Mouse (Mus musculus): Measurements from ENCODE around the gene Erp44. TPM values are rescaled to one million over a fixed set of nuclear protein-coding genes. Genes with fewer than 3 reads are reported as not detected.
A peak's percentile ranks its signal among the peaks of the same experiment; 100 is the strongest.

Gene Erp44
- polyA plus RNA-seq, 1 experiment from 2014 or later = 66.0 TPM

- ATAC-seq = peak; percentile 99
These were observed 35.5 kb upstream of the Erp44 start for GRCm38 (mm10) chr4:48314814-48315213.

GRCm38 (mm10) chr4:48287086-48287757 lies 7.9 kb upstream of the Erp44 start:
- Histone ChIP-seq H3K4me2 (ENCODE audit: low read depth, low read length) (no peak overlapping the region), H3K27ac (ENCODE audit: low read depth) (no peak overlapping the region), H3K4me1 (ENCODE audit: insufficient read depth) (no peaks in the 10 kb centered on the region), H3K9me3 (ENCODE audit: low read length) (no peaks in the 10 kb centered on the region), H3K36me3 (replicated peaks; ENCODE audit: insufficient read depth, low read length) (no peaks in the 10 kb centered on the region), H3K9ac (replicated peaks) (no peak overlapping the region), H3K4me3 (ENCODE audit: low read depth, low read length) (no peak overlapping the region), H3K27me3 (ENCODE audit: insufficient read depth, low read length) (no peaks in the 10 kb centered on the region)
- DNase-seq (no peak), ATAC-seq (no peak)
- WGBS (ENCODE audit: insufficient replicate concordance) = 78% methylated on average over 5 of the region's 5 CpGs
- TF ChIP-seq EP300 (IDR thresholded peaks at IDR 0.05; ENCODE audit: low read depth) = no peak
- no peak for TF ChIP-seq CTCF (IDR thresholded peaks at IDR 0.05; ENCODE audit: low read depth)

More at GRCm38 (mm10) chr4:48314814-48315213, 35.5 kb upstream of the Erp44 start:
- 60% methylated on average over 3 of the region's 3 CpGs for WGBS (ENCODE audit: insufficient replicate concordance)
- TF ChIP-seq CTCF (IDR thresholded peaks at IDR 0.05; ENCODE audit: low read depth) = no peak
- peak; percentile 82 for TF ChIP-seq EP300 (IDR thresholded peaks at IDR 0.05; ENCODE audit: low read depth)
- H3K4me2 ChIP-seq (ENCODE audit: low read depth, low read length) = no peak overlapping the region
- H3K9ac ChIP-seq (replicated peaks) = no peak overlapping the region
- no peaks in the 10 kb centered on the region for H3K9me3 ChIP-seq (ENCODE audit: low read length)
- DNase-seq = peak; percentile 41
- H3K27ac ChIP-seq (ENCODE audit: low read depth) = peak overlapping the region; percentile 88
- H3K4me3 ChIP-seq (ENCODE audit: low read depth, low read length) = no peak overlapping the region
- no peaks in the 10 kb centered on the region for H3K27me3 ChIP-seq (ENCODE audit: insufficient read depth, low read length)
- H3K36me3 ChIP-seq (replicated peaks; ENCODE audit: insufficient read depth, low read length) = no peaks in the 10 kb centered on the region
- H3K4me1 ChIP-seq (ENCODE audit: insufficient read depth) = no peaks in the 10 kb centered on the region; the same call in 1 of the 2 replicates

GRCm38 (mm10) chr4:48281121-48281520 lies 1.8 kb upstream of the Erp44 start:
- ATAC-seq (no peak), DNase-seq (no peak)
- TF ChIP-seq EP300 (IDR thresholded peaks at IDR 0.05; ENCODE audit: low read depth) (no peak), CTCF (IDR thresholded peaks at IDR 0.05; ENCODE audit: low read depth) (no peak)
- H3K4me2 ChIP-seq (ENCODE audit: low read depth, low read length) = no peak overlapping the region
- H3K4me3 ChIP-seq (ENCODE audit: low read depth, low read length) = no peak overlapping the region
- no peak overlapping the region for H3K9ac ChIP-seq (replicated peaks)
- H3K4me1 ChIP-seq (ENCODE audit: insufficient read depth) = peaks cover 11% of the 10 kb centered on the region
- no peak overlapping the region for H3K27ac ChIP-seq (ENCODE audit: low read depth)
- H3K27me3 ChIP-seq (ENCODE audit: insufficient read depth, low read length) = no peaks in the 10 kb centered on the region
- no peaks in the 10 kb centered on the region for H3K9me3 ChIP-seq (ENCODE audit: low read length)
- no peaks in the 10 kb centered on the region for H3K36me3 ChIP-seq (replicated peaks; ENCODE audit: insufficient read depth, low read length)
- 86% methylated on average over 1 of the region's 1 CpGs for WGBS (ENCODE audit: insufficient replicate concordance)

- ATAC-seq (peak; percentile 7), DNase-seq (no peak)
- Histone ChIP-seq H3K9me3 (ENCODE audit: low read length) (no peaks in the 10 kb centered on the region), H3K27me3 (ENCODE audit: insufficient read depth, low read length) (no peaks in the 10 kb centered on the region), H3K4me2 (ENCODE audit: low read depth, low read length) (peak overlapping the region; percentile 76), H3K9ac (replicated peaks) (peak overlapping the region; percentile 89), H3K4me3 (ENCODE audit: low read depth, low read length) (peak overlapping the region; percentile 85), H3K4me1 (ENCODE audit: insufficient read depth) (peaks cover 14% of the 10 kb centered on the region), H3K36me3 (replicated peaks; ENCODE audit: insufficient read depth, low read length) (no peaks in the 10 kb centered on the region), H3K27ac (ENCODE audit: low read depth) (peak overlapping the region; percentile 84)
- no peak for TF ChIP-seq EP300 (IDR thresholded peaks at IDR 0.05; ENCODE audit: low read depth)
- TF ChIP-seq CTCF (IDR thresholded peaks at IDR 0.05; ENCODE audit: low read depth) = no peak
- WGBS (ENCODE audit: insufficient replicate concordance) = under 1% methylated on average over 34 of the region's 34 CpGs
These were observed 431 bp downstream of the Erp44 start for GRCm38 (mm10) chr4:48278757-48279497.

- Histone ChIP-seq H3K36me3 (replicated peaks; ENCODE audit: insufficient read depth, low read length) (no peaks in the 10 kb centered on the region), H3K9me3 (ENCODE audit: low read length) (no peaks in the 10 kb centered on the region), H3K27me3 (ENCODE audit: insufficient read depth, low read length) (no peaks in the 10 kb centered on the region), H3K4me1 (ENCODE audit: insufficient read depth) (peaks cover 17% of the 10 kb centered on the region), H3K9ac (replicated peaks) (no peak overlapping the region), H3K4me3 (ENCODE audit: low read depth, low read length) (no peak overlapping the region), H3K4me2 (ENCODE audit: low read depth, low read length) (no peak overlapping the region), H3K27ac (ENCODE audit: low read depth) (no peak overlapping the region)
- DNase-seq (no peak), ATAC-seq (no peak)
- TF ChIP-seq CTCF (IDR thresholded peaks at IDR 0.05; ENCODE audit: low read depth) (no peak), EP300 (IDR thresholded peaks at IDR 0.05; ENCODE audit: low read depth) (no peak)
- 75% methylated on average over 3 of the region's 3 CpGs for WGBS (ENCODE audit: insufficient replicate concordance)
These were observed 2.3 kb downstream of the Erp44 start for GRCm38 (mm10) chr4:48277011-48277410.

GRCm38 (mm10) chr4:48275736-48276135 lies 3.6 kb downstream of the Erp44 start:
- WGBS (ENCODE audit: insufficient replicate concordance) = 72% methylated on average over 3 of the region's 3 CpGs
- no peak for DNase-seq

More at GRCm38 (mm10) chr4:48275736-48276135, 3.6 kb downstream of the Erp44 start:
- Histone ChIP-seq H3K27me3 (ENCODE audit: insufficient read depth, low read length) (no peaks in the 10 kb centered on the region), H3K27ac (ENCODE audit: low read depth) (no peak overlapping the region), H3K9me3 (ENCODE audit: low read length) (no peaks in the 10 kb centered on the region), H3K4me1 (ENCODE audit: insufficient read depth) (peaks cover 19% of the 10 kb centered on the region), H3K4me3 (ENCODE audit: low read depth, low read length) (no peak overlapping the region), H3K36me3 (replicated peaks; ENCODE audit: insufficient read depth, low read length) (no peaks in the 10 kb centered on the region), H3K4me2 (ENCODE audit: low read depth, low read length) (no peak overlapping the region), H3K9ac (replicated peaks) (no peak overlapping the region)
- TF ChIP-seq EP300 (IDR thresholded peaks at IDR 0.05; ENCODE audit: low read depth) = no peak
- TF ChIP-seq CTCF (IDR thresholded peaks at IDR 0.05; ENCODE audit: low read depth) = no peak
- ATAC-seq = no peak

Data from liver, postnatal 0 days (tissue).